Mouse (Mus musculus): ENCODE measurements around the gene Il4.

GRCm38 (mm10) chr11:53620094-53620493, 1.6 kb upstream of the Il4 start:
- TF ChIP-seq CTCF (IDR thresholded peaks at IDR 0.05; ENCODE audit: control insufficient read depth, insufficient read depth, insufficient replicate concordance, low read depth, low read length) (no peak), POLR2A (IDR thresholded peaks at IDR 0.05; ENCODE audit: control insufficient read depth, low read depth, low read length) (no peak)

All from testis, adult 2 months (tissue).